Mouse (Mus musculus): ENCODE results near the gene Ephb6.
A peak's percentile ranks its signal among the peaks of the same experiment; 100 is the strongest.
"Not testable (repeated sequence)": the region's sequence is repeated elsewhere in the genome, so short reads cannot be mapped to it uniquely, and the experiment has no call there.

Ephb6 gene

GRCm38 (mm10) chr6:41605061-41605793 is at the start of gene Ephb6:
Ephb6 (plus strand) TSS chr6:41605482.
- DNase-seq (ENCODE audit: low spot score), result no peak

GRCm38 (mm10) chr6:41556389-41556788 is 48.9 kb upstream of the Ephb6 start:
- DNase-seq (ENCODE audit: low spot score), result peak; percentile 36

- DNase-seq (ENCODE audit: low spot score), result no peak
Measured at GRCm38 (mm10) chr6:41557468-41557867, 47.8 kb upstream of the Ephb6 start.

- DNase-seq (ENCODE audit: low spot score), result no peak
Measured at GRCm38 (mm10) chr6:41558271-41558670, 47.0 kb upstream of the Ephb6 start.

GRCm38 (mm10) chr6:41559331-41559730 is 46.0 kb upstream of the Ephb6 start:
- DNase-seq (ENCODE audit: low spot score), result no peak

GRCm38 (mm10) chr6:41560273-41560672 is 45.0 kb upstream of the Ephb6 start:
- peak; percentile 28 for DNase-seq (ENCODE audit: low spot score)

GRCm38 (mm10) chr6:41562598-41562997 is 42.7 kb upstream of the Ephb6 start:
- no peak for DNase-seq (ENCODE audit: low spot score)

- DNase-seq (ENCODE audit: low spot score), result not testable (repeated sequence)
Measured at GRCm38 (mm10) chr6:41563104-41563951, 42.0 kb upstream of the Ephb6 start.

- no peak for DNase-seq (ENCODE audit: low spot score)
Measured at GRCm38 (mm10) chr6:41565261-41565660, 40.0 kb upstream of the Ephb6 start.

GRCm38 (mm10) chr6:41566965-41567364 is 38.3 kb upstream of the Ephb6 start:
- no peak for DNase-seq (ENCODE audit: low spot score)

- DNase-seq (ENCODE audit: low spot score), result no peak
Measured at GRCm38 (mm10) chr6:41569078-41569477, 36.2 kb upstream of the Ephb6 start.

- no peak for DNase-seq (ENCODE audit: low spot score)
Measured at GRCm38 (mm10) chr6:41576526-41577097, 28.7 kb upstream of the Ephb6 start.

GRCm38 (mm10) chr6:41577297-41577696 is 28.0 kb upstream of the Ephb6 start:
- no peak for DNase-seq (ENCODE audit: low spot score)

GRCm38 (mm10) chr6:41581295-41581694 is 24.0 kb upstream of the Ephb6 start:
- no peak for DNase-seq (ENCODE audit: low spot score)

GRCm38 (mm10) chr6:41582189-41582588 is 23.1 kb upstream of the Ephb6 start:
- no peak for DNase-seq (ENCODE audit: low spot score)

- DNase-seq (ENCODE audit: low spot score), result no peak
Measured at GRCm38 (mm10) chr6:41604401-41605050, 756 bp upstream of the Ephb6 start.

- DNase-seq (ENCODE audit: low spot score), result no peak
Measured at GRCm38 (mm10) chr6:41605794-41606104, 467 bp downstream of the Ephb6 start.

GRCm38 (mm10) chr6:41606214-41606613 is 932 bp downstream of the Ephb6 start:
- DNase-seq (ENCODE audit: low spot score), result no peak

GRCm38 (mm10) chr6:41607637-41608036 is 2.4 kb downstream of the Ephb6 start:
- no peak for DNase-seq (ENCODE audit: low spot score)

GRCm38 (mm10) chr6:41620173-41620798 is 15.0 kb downstream of the Ephb6 start:
- no peak for DNase-seq (ENCODE audit: low spot score)

GRCm38 (mm10) chr6:41621241-41621990 is 16.1 kb downstream of the Ephb6 start:
- DNase-seq (ENCODE audit: low spot score), result no peak

Measured in left cerebral cortex, adult 11 months (tissue).